Mouse (Mus musculus): ENCODE data around the gene Gm20422.
A peak's percentile ranks its signal among the peaks of the same experiment; 100 is the strongest.

The Gm20422 gene

DNA sequence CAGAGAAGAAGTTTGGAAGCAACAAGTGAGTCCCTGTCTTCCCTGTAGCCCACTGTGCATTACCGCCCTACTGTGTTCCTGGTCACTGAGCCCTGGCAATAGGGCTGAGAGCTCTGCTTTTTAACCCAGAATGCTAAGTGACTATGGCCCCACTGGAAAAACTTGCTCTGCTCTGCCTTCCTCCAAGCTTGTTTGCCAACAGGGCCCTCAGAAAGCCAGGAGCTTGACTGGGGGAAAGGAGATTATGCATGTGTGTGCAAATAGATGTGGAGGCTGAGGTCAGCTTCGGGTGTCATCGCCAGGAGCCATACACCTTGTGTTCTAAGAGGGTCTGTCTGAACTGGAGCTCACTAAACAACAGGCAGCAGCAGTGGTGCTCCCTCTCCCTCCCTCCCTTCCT is 19.4 kb upstream of the Gm20422 start:
- no peak for DNase-seq (ENCODE audit: extremely low read depth, low read depth, low spot score)

DNA sequence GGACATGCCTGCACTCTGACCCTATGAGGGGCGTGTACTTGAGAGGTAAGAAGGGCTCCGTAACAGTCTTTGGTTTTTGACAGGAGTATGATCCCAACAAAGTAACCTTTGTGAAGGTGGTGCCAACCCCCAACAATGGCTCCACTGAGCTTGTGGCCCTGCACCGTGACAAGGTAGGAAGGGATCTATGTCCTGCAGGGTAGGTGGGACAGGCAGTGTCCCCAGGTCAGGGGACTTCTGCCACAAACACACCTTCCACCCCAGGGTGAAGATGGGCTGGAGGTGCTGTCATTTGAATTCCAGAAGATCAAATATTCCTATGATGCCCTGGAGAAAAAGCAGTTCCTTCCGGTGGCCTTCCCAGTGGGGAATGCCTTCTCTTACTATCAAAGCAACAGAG is 19.0 kb upstream of the Gm20422 start:
- no peak for DNase-seq (ENCODE audit: extremely low read depth, low read depth, low spot score)

DNA sequence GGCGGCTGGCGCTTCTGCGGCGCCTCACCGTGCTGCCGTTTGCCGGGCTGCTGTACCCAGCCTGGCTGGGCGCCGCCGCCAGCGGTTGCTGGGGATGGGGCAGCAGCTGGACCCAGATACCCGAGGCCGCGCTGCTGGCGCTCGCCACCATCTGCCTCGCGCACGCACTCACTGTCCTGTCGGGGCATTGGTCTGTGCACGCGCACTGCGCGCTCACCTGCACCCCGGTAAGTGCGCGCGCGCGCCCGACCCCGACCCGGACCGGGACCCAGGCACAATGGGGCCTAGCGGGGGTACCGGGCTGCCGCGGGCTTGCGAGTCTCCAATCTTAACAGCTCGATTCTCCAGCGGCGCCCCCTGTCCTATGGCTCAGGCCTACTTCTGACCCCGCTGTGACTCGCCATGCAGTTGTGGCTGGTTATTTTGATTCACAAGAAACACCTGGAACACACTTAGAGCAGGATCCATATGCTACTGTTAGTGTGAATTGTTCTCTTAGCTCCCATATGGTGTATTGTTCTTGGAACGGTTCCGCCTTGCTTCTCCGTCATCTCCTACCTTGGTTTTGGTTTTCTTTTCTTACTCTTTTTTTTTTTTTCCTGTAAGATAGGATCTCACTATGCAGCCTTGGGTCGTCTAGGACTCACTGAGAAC is 16.9 kb upstream of the Gm20422 start:
- DNase-seq (ENCODE audit: extremely low read depth, low read depth, low spot score) = no peak

DNA sequence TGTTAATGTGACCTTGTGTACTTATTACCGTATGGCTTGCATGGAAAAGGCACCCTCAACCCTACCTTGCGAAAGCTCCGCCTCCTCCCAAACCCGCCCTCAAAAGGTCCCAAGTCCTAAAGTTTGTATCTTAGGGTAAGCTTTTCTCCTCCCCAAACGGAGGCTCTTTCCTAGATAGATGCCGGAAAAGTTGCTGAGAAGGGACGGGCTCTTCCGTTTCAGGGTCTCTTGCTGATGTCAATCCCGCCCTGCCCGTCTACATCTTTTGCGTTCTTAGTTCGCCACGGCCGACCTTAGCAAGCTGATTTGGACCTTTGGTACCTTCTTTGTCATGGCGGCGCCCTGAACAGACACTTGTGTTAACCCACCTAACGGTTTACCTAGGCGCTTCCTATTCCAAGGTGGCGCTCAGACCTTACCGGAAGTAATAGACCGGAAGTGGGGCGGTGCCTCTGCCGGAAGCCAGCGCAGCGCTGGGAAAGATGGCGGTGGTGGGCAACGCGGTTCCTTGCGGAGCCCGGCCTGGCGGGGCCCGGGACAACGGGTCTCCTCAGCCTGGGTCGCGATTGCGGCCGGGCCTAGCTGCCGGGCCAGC is 16.2 kb upstream of the Gm20422 start, which contains the start of the genes Atp13a1 and Zfp866:
Atp13a1 (plus strand) TSS at position 391 of the 595 bp plus-strand sequence.
Zfp866 (minus strand) TSS at position 406 of the 595 bp plus-strand sequence.
- DNase-seq (ENCODE audit: extremely low read depth, low read depth, low spot score) = no peak

DNA sequence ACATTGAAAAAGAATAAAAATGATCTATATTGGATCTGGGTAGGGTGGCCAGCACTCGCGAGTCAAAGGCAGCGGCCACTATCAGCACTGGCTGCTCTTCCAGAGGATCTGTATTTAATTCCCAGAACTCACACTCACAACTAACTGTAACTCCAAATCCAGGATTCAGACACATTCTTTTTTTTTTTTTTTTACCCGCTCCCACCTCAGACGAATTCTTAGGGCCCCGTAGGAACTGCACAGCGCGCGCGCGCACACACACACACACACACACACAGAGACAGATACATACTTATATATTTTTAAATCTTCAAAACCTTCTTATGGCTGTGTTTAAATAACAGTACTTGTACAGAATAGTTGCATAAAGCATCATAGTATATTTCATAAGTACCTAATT is 15.7 kb upstream of the Gm20422 start:
- DNase-seq (ENCODE audit: extremely low read depth, low read depth, low spot score) = no peak

DNA sequence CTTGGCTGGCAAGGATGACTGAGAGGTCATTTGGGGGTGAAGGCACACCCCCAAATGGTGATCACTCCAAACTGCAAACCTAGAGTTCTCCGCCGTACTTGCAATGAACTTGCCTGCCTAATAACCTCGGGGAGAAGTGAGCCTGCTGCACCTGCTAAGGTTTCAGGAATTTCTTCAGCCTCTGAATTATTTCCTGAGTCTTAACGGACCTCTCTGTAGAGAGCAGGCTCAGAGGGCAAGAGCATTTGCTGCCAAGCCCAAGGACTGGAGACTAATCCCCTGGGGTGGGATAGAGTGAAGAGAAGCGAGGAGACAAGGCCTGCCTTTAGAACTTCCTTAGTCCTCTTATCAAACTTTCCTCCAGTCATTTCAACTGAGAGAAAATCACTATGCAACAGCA is 15.0 kb upstream of the Gm20422 start:
- DNase-seq (ENCODE audit: extremely low read depth, low read depth, low spot score) = no peak

DNA sequence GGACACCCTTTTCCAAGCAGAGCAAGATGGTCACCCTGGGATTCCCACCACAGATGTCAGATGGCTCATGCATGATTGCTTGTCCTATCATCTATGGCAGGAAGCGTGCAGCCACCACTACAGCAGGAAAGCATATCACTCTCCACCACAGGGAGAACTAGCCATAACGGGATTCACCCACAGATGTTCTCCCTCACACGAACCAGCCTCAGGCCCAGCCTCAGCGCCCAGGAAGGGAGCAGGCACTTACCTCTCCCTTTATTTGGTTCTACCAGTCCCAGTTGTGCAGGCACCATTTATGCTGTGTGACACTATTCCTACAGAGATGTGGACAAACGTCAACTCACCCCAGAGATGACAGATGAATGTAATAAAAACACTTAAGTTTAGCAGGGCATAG is 14.4 kb upstream of the Gm20422 start:
- no peak for DNase-seq (ENCODE audit: extremely low read depth, low read depth, low spot score)

DNA sequence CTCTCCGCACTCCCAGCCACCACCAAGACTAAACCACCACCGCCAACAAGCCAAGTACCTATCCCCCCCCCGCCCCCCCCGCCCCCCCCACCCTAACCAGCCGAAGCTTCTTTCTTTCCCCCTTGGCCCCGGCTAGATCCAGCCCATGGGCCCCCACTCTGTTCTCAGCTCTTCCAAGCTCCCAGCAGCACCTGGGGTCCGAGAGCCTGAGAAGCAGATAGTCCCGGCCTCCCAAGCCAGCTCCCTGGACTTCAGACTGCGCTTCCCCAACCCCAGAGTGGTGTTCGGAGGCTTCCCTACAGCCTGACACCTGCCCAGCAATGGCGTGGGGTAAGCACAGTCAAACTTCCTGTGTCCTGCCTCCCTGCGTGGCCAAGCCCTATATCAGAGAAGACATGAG is 2.4 kb upstream of the Gm20422 start:
- DNase-seq (ENCODE audit: extremely low read depth, low read depth, low spot score) = no peak

DNA sequence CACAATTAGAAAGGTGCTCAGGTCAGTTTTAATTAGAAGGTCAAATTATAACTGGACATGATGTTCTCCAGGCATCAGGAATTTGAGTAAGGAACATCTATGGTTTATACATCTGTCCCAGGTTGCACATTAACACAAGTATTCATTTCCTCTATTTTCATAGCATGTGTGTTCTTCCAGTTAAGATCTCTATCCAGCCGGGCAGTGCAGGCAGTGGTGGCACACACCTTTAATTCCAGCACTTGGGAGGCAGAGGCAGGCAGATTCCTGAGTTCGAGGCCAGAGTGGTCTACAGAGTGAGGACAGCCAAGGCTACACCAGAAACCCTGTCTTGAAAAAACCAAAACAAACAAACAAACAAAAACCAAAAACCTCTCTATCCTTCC is 456 bp upstream of the Gm20422 start:
- no peak for DNase-seq (ENCODE audit: extremely low read depth, low read depth, low spot score)

DNA sequence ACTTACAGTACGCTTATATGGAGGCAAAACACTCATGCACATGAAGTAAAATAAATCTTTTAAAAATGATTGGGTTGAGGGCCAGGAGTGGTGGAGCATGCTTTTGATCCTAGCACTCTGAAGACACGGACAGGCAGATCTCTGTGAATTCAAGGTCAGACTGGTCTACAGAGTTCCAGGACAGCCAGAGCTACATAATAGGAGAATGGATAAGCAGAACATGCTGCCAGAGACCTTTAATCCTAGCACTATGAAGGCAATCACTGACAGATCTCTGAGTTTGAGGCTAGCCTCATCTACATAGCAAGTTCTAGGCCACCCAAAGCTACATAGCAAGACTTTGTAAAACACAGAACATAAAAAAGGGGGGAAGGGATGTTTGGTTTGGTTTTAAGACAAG is 2.6 kb downstream of the Gm20422 start:
- no peak for DNase-seq (ENCODE audit: extremely low read depth, low read depth, low spot score)

DNA sequence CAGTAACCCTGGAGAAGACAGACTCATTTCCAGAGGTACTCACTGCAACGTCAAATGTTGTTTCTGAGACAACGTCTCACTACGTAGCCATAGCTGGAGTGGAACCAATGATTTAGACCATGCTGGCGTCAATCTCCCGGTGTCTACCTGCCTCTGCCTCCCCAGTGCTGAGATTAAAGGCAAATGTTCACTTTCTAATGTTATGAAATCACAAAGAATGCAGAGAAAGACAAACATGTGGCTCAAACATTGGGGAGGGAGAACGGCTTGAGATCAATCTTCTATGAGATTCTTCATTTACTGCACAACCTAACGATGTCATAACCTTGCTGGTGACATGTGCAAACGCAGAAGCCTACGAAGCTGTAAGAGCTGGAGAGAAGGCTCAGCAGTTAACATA is 3.5 kb downstream of the Gm20422 start:
- DNase-seq (ENCODE audit: extremely low read depth, low read depth, low spot score) = no peak

DNA sequence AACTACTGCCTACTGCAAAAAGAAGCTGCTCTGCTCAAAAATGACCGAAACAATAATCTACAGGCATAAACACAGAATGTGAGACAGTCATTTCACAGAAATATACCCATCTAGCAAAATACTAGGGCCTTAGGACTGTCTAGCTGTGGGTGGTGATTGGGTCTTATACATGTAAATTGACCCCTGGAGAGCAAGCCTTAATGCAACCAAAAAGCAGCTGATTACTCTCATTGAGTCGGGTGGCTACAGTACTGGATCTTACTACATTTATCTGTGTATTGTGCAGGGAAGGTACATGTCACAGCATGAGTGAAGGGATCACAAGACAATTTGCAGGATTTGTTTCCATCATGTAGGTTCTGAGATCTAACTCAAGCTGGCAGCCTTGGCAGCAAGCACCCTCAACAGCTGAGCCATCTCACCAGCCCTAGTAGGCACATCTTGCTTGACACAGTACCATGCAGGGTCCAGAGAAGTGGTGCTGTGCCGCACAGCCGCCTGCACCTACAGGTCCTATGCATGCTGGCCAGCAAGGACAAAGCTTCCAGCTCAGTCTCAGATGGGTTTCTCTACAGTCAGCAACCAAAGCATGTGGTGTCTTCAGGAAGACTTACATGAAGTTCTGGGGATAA is 12.8 kb downstream of the Gm20422 start:
- DNase-seq (ENCODE audit: extremely low read depth, low read depth, low spot score) = no peak

DNA sequence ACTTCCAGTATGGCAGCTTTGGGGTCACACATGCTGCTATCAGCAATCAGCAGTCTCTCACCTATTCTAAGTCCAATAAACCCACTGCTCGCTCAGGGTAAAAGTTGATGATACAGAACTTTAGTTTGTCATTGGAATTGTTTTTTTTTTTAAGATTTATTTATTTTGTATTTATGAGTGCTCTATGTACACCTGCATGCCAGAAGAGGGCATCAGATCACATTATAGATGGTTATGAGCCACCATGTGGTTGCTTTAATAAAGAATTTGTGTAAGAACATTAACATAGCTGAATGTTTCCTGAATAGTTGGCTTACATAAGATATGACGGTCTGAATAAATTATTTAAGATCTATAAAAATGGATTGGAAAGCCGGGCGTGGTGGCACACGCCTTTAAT is 16.4 kb downstream of the Gm20422 start:
- no peak for DNase-seq (ENCODE audit: extremely low read depth, low read depth, low spot score)

DNA sequence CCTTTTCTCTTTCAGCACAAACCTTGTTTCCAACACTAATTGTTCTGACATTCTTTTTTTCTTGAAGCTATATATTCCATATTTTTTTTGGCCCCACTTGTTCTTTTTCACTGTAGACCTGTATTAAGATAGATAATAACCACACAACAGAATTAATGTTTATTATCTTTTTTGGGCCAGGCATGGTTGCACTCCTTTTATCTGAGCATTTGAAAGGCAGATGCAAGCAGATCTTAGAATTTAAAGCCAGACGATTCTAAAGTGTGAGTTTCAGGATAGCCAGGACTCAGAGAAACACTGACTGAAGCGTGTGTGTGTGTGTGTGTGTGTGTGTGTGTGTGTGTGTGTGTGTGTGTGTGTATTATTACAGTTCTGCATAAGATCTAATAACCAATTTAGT is 22.2 kb downstream of the Gm20422 start:
- DNase-seq (ENCODE audit: extremely low read depth, low read depth, low spot score) = no peak

DNA sequence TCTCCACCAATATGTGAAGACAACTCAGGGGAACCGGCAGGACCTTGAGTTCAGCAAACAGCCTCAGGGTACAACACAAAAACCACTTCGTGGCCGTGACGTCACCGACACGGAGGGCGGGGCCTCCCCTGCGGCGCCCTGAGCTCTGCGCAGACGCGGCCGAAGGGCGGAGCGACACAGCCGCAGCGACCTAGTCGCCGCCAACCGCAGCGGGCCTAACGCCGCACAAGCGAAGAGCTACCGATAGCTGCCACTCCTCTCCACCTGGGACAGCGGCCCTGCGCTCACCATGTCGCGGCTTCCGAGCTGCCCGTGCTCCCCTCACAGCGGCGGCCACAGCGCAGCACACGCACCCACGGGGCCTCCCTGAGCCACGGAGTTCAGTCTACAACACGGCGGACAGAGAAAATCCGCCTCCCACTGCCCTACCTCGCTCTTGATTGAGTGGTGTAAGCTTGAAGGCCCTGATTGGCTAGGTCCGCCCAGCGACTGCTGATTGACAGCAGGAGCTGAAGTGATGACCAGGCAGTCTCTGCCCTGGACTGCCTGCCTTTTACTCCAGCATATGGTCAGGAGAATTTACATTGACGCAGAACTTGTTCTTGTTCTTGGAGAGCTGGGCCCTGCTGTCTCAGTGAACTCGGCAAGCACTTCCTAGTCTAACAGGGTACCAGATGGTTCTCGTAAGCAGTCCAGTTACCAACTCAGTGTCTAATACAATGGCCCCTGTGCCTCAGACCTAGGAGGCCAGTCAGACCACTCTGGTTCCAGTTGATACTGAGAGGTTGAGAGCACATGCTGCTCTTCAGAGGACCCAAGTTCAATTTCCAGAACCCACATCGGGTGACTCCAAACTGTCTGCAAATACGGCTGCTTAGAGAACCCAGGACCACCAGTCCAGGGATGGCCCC is 24.9 kb downstream of the Gm20422 start, which contains the start of gene Zfp963:
Zfp963 (minus strand) TSS at position 427 of the 911 bp plus-strand sequence.
- DNase-seq (ENCODE audit: extremely low read depth, low read depth, low spot score) = peak; percentile 56

DNA sequence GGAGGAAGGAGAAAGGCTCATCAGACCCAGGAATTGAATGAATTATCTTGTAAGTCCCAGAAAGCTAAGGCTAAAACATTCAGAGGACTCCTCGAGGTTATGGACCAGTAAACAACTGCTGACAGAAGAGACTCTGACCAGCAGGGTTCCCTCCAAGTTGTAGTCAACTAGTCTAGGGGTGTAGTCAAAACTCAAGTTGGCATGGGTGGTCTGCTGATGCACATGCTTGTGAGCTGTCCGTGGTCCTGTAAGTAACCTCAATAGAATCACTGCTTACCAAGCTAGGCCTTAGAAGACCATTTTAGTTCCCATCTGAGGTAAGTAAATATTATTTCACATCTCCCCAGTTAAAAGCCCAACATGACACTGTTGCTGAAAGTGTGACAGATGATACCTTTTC is 33.5 kb downstream of the Gm20422 start:
- DNase-seq (ENCODE audit: extremely low read depth, low read depth, low spot score) = no peak

DNA sequence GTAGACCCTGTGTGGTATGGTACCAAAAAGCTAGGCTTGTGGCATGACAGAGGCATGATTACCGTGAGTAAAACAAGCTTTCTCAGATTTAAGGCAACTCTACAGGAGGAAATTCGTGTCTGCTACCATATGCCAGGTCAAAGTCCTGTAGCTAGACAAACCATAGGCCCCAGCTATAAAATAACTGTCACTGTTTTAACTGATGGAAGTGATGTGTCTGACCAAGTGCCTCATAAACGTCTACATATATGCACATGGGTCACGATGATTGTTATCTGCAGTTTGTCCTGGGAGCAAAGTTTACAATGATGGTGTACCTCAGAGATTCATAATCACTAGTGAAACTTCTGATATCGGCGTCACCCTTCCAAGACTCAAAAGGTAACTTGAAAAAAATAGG is 33.9 kb downstream of the Gm20422 start:
- DNase-seq (ENCODE audit: extremely low read depth, low read depth, low spot score) = no peak

DNA sequence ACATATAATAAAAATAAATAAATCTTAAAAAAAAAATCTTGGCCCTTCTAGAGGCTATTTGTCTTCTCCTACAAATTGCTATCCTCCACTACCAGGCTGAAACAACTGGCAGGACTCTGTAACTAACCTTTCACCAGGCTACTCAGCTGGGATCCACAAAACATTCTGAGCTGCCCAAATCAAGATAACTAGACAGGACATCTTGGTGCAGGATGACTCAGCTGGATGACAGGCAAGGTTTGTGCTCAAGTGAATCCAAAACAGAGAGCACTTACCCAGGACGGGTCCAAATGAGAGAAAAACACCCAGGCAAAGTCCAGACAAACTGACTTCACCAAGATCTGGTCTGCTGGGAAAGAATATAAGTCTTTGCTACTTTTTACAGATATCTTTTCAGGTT is 39.2 kb downstream of the Gm20422 start:
- DNase-seq (ENCODE audit: extremely low read depth, low read depth, low spot score) = no peak

DNA sequence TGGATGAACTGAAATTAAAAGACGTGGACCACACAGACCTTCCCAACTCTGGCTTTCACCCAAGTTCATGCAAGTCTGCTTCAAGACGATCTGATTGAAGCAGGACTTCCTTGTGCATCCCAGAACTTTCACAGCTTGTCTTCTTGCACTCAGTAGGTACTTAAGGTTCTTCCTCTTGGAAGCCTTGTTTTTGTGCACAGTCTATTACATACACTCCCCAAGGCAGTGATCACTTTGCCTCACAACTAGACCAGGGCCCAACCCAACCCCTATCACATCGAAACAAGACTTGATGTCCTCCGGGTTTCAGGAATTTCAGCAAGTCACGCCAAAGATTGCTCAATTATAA is 57.5 kb downstream of the Gm20422 start:
- DNase-seq (ENCODE audit: extremely low read depth, low read depth, low spot score) = no peak

DNA sequence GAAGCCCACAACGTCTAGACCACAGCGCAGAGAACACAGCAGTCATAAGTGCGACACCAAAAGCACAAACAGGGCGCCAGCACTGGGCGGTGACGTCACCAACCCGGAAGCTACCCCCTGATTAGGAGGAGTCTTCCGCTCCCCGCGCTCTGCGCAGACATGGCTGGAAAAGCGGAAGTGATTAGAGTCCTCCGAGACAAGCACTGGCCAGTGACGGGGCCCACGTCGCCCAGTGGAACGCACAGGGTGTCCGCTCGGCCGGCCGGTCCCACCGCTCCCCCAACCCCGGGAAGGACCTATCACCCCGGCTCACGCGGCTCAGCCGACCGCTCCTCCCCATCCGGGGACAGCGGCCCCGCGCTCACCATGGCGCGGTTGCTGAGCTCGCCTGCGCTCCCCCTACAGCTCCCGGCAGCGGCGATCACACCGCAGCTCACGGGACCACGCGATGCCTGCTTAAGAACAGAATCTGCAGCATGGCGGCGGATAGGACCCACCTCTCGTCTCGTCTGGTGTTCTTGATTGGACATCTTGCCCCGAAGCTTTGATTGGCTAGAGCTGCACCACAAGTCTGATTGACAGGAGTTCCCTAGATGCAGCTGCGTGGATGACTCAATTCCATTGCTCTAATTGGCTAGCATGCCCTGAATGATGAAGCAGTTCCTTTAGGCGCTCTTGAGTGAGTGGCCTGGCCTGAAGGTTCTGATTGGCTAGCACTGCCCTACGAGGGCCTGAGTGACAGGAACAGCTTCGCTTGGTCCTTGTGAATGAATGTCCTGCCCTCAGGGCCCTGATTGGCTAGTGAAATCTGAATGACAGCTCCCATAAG is 58.1 kb downstream of the Gm20422 start:
- peak; percentile 99 for DNase-seq (ENCODE audit: extremely low read depth, low read depth, low spot score)

DNA sequence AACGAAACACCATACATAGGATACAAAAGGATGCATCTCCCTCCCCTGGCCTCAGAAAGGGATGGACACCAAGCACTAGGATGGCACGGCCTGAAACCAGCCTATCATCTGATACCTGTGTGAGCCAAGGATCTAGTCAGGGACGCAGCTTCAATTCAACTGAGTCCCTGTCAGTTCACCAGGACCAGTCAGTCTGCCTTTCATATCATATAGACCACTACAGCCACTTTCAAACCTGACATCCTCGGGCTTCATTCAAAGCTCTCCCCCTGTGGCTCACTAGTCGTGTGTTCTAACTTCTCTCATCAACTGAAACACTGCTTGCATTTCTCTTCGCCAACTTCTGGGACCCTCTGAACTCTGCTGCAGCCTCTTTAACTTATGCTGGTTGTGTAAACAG is 59.3 kb downstream of the Gm20422 start:
- no peak for DNase-seq (ENCODE audit: extremely low read depth, low read depth, low spot score)

Data from fat pad, adult 2 months (tissue).